Mouse (Mus musculus): ENCODE data around the gene Slc28a2. TPM values are rescaled to one million over a fixed set of nuclear protein-coding genes. Genes with fewer than 3 reads are reported as not detected.
A peak's percentile ranks its signal among the peaks of the same experiment; 100 is the strongest.
"Not testable (repeated sequence)": the region's sequence is repeated elsewhere in the genome, so short reads cannot be mapped to it uniquely, and the experiment has no call there.

The Slc28a2 gene
- total RNA-seq, 1 experiment from 2014 or later: 146 TPM

- no peak for ATAC-seq (ENCODE audit: extremely low read depth, insufficient number of reproducible peaks, low FRiP score, poor library complexity, severe bottlenecking)
Observed at GRCm38 (mm10) chr2:122452426-122452825, 26.1 kb downstream of the Slc28a2 start.

- no peak for ATAC-seq (ENCODE audit: extremely low read depth, insufficient number of reproducible peaks, low FRiP score, poor library complexity, severe bottlenecking)
Observed at GRCm38 (mm10) chr2:122466901-122467300, 40.6 kb downstream of the Slc28a2 start.

- ATAC-seq (ENCODE audit: extremely low read depth, insufficient number of reproducible peaks, low FRiP score, poor library complexity, severe bottlenecking): peak; percentile 96
Observed at GRCm38 (mm10) chr2:122467351-122468013, 41.2 kb downstream of the Slc28a2 start.

- ATAC-seq (ENCODE audit: extremely low read depth, insufficient number of reproducible peaks, low FRiP score, poor library complexity, severe bottlenecking): no peak
Observed at GRCm38 (mm10) chr2:122469221-122469620, 42.9 kb downstream of the Slc28a2 start.

GRCm38 (mm10) chr2:122476585-122476984 lies 50.3 kb downstream of the Slc28a2 start:
- ATAC-seq (ENCODE audit: extremely low read depth, insufficient number of reproducible peaks, low FRiP score, poor library complexity, severe bottlenecking): no peak

GRCm38 (mm10) chr2:122483787-122484186 lies 57.5 kb downstream of the Slc28a2 start:
- ATAC-seq (ENCODE audit: extremely low read depth, insufficient number of reproducible peaks, low FRiP score, poor library complexity, severe bottlenecking): not testable (repeated sequence)

GRCm38 (mm10) chr2:122484641-122485040 lies 58.4 kb downstream of the Slc28a2 start, which contains the start of gene Gm14085:
TSS of gene Gm14085 (plus strand) at chr2:122484941.
- ATAC-seq (ENCODE audit: extremely low read depth, insufficient number of reproducible peaks, low FRiP score, poor library complexity, severe bottlenecking): no peak

GRCm38 (mm10) chr2:122485654-122486053 lies 59.4 kb downstream of the Slc28a2 start:
- ATAC-seq (ENCODE audit: extremely low read depth, insufficient number of reproducible peaks, low FRiP score, poor library complexity, severe bottlenecking): peak; percentile 79

GRCm38 (mm10) chr2:122486122-122486521 lies 59.8 kb downstream of the Slc28a2 start:
- ATAC-seq (ENCODE audit: extremely low read depth, insufficient number of reproducible peaks, low FRiP score, poor library complexity, severe bottlenecking): not testable (repeated sequence)

GRCm38 (mm10) chr2:122486674-122487073 lies 60.4 kb downstream of the Slc28a2 start:
- ATAC-seq (ENCODE audit: extremely low read depth, insufficient number of reproducible peaks, low FRiP score, poor library complexity, severe bottlenecking): no peak

Other genes with a start within 250 kb of the Slc28a2 start
- not detected in 2 replicates for gene Patl2, start 240.3 kb upstream of the Slc28a2 start, total RNA-seq (2017)
- gene Terb2, start 240.2 kb upstream of the Slc28a2 start, total RNA-seq (2017): not detected in 2 replicates
- 12.6 and 15.3 TPM in 2 replicates for gene Sord, start 191.7 kb upstream of the Slc28a2 start, total RNA-seq (2017)
- not detected in 2 replicates for gene Duox2, start 128.0 kb upstream of the Slc28a2 start, total RNA-seq (2017)
- 0.47 TPM in 1 of 2 replicates, not detected in the other for gene Duoxa2, start 127.6 kb upstream of the Slc28a2 start, total RNA-seq (2017)
- gene Duoxa1, start 112.7 kb upstream of the Slc28a2 start, total RNA-seq (2017): not detected in 2 replicates
- gene Duox1, start 110.8 kb upstream of the Slc28a2 start, total RNA-seq (2017): not detected in 2 replicates
- gene Shf, start 57.3 kb upstream of the Slc28a2 start, total RNA-seq (2017): 1.6 and 4.5 TPM in 2 replicates
- 15.0 and 15.1 TPM in 2 replicates for gene Gm14085, start 58.5 kb downstream of the Slc28a2 start, total RNA-seq (2017)
- 0.37 and 1.0 TPM in 2 replicates for gene Gatm, start 184.8 kb downstream of the Slc28a2 start, total RNA-seq (2017)
- gene AA467197, start 210.5 kb downstream of the Slc28a2 start, total RNA-seq (2017): 32.9 and 41.8 TPM in 2 replicates